Mouse (Mus musculus) forebrain, embryonic 15.5 days (tissue): Measurements from ENCODE around the gene Fbxw17. TPM values are rescaled to one million over a fixed set of nuclear protein-coding genes. Genes with fewer than 3 reads are reported as not detected.

Source experiments
- ATAC-seq: fragments of 200-750 bp; cut with Nextera tagmentation; replicated peaks from 2 replicates; pipeline ENCODE4 v1.8.0; 2017; ENCODE audit warnings: mild to moderate bottlenecking, moderate TSS enrichment, moderate library complexity
- H3K27ac ChIP-seq: fragments of 300-500 bp; sonication (generic); replicated peaks from 2 replicates; pipeline ENCODE4 v1.5.1; 2015; ENCODE audit warnings: mild to moderate bottlenecking, inconsistent platforms
- H3K27me3 ChIP-seq: fragments of 300-500 bp; sonication (generic); 2 replicates; pipeline ENCODE4 v1.6.1; 2015; ENCODE audit warnings: inconsistent platforms
- H3K36me3 ChIP-seq: fragments of 300-500 bp; sonication (generic); 2 replicates; pipeline ENCODE4 v1.6.1; 2015; ENCODE audit warnings: mild to moderate bottlenecking, inconsistent platforms
- H3K4me1 ChIP-seq: fragments of 300-500 bp; sonication (generic); 2 replicates; pipeline ENCODE4 v1.6.1; 2015; ENCODE audit warnings: inconsistent platforms
- H3K4me2 ChIP-seq: fragments of 300-500 bp; sonication (generic); replicated peaks from 2 replicates; pipeline ENCODE4 v1.6.1; 2015; ENCODE audit warnings: mild to moderate bottlenecking, inconsistent platforms
- H3K4me3 ChIP-seq: fragments of 300-500 bp; sonication (generic); 2 replicates; pipeline ENCODE4 v1.5.1; 2015; ENCODE audit warnings: mild to moderate bottlenecking, inconsistent platforms
- H3K9ac ChIP-seq: fragments of 300-500 bp; sonication (generic); replicated peaks from 2 replicates; pipeline ENCODE4 v1.6.1; 2015; ENCODE audit warnings: mild to moderate bottlenecking, inconsistent platforms
- H3K9me3 ChIP-seq: fragments of 300-500 bp; sonication (generic); 2 replicates; pipeline ENCODE4 v1.6.1; 2016; ENCODE audit warnings: inconsistent platforms
- WGBS: fragments of 180-500 bp; shearing (Covaris S2); methylation state at CpG from one replicate; pipeline ENCODE4 v1.1.7; 2015; ENCODE audit warnings: mixed read lengths; 5-methylcytosine and 5-hydroxymethylcytosine counted together
- polyA plus RNA-seq: library from polyadenylated mRNA; unstranded; fragments of >200 nt; fragmentation: Nextera tagmentation; extraction: Ambion mirVana; gene quantifications from 2 replicates; pipeline ENCODE4 v1.2.1, GENCODE M21; 2015

Gene Fbxw17
- polyA plus RNA-seq, 1 experiment from 2014 or later = 30.8 TPM

GRCm38 (mm10) chr13:50464621-50465562 is 47.2 kb downstream of the Fbxw17 start:
- ATAC-seq = 0 out of 2 replicates have a peak, but pooled peaks have one; percentile 23
- Histone ChIP-seq H3K4me1 (no peaks in the 10 kb centered on the region), H3K27me3 (no peaks in the 10 kb centered on the region), H3K36me3 (no peaks in the 10 kb centered on the region), H3K4me2 (peak overlapping the region; percentile 36), H3K27ac (no peak overlapping the region), H3K4me3 (peak overlapping the region; percentile 30), H3K9ac (no peak overlapping the region), H3K9me3 (no peaks in the 10 kb centered on the region)
- 45% methylated on average over 27 of the region's 27 CpGs for WGBS

- no peaks in the 10 kb centered on the region for H3K27me3 ChIP-seq
- ATAC-seq = no peak
- H3K27ac ChIP-seq = no peak within 1 kb of the TSS
- no peaks in the 10 kb centered on the region for H3K4me1 ChIP-seq
- H3K36me3 ChIP-seq = no peaks in the 10 kb centered on the region
- no peak within 1 kb of the TSS for H3K4me3 ChIP-seq
- H3K9ac ChIP-seq = no peak within 1 kb of the TSS
- H3K9me3 ChIP-seq = no peaks in the 10 kb centered on the region
- WGBS = 86% methylated on average over 4 of the region's 4 CpGs
- H3K4me2 ChIP-seq = no peak within 1 kb of the TSS
Observed at GRCm38 (mm10) chr13:50467007-50467406, 49.3 kb downstream of the Fbxw17 start, which contains the start of gene Nutm2. Gene Nutm2 (plus strand): TSS chr13:50467307.

Other genes starting within 250 kb of the Fbxw17 start
- not detected in 2 replicates for gene Gm906, start 167.6 kb upstream of the Fbxw17 start, polyA plus RNA-seq
- gene Gm47429, start 26.0 kb downstream of the Fbxw17 start, polyA plus RNA-seq = not detected in 2 replicates
- gene Nutm2, start 49.4 kb downstream of the Fbxw17 start, polyA plus RNA-seq = not detected in 2 replicates
- not detected in 2 replicates for gene Gm904, start 225.4 kb downstream of the Fbxw17 start, polyA plus RNA-seq